Mouse (Mus musculus) cerebellum, adult 8-10 months (tissue): ENCODE data around the gene Slc30a7.

Experiments
- DNase-seq: peaks from one replicate; pipeline ENCODE4 v3.0.0; 2022

Gene Slc30a7

DNA sequence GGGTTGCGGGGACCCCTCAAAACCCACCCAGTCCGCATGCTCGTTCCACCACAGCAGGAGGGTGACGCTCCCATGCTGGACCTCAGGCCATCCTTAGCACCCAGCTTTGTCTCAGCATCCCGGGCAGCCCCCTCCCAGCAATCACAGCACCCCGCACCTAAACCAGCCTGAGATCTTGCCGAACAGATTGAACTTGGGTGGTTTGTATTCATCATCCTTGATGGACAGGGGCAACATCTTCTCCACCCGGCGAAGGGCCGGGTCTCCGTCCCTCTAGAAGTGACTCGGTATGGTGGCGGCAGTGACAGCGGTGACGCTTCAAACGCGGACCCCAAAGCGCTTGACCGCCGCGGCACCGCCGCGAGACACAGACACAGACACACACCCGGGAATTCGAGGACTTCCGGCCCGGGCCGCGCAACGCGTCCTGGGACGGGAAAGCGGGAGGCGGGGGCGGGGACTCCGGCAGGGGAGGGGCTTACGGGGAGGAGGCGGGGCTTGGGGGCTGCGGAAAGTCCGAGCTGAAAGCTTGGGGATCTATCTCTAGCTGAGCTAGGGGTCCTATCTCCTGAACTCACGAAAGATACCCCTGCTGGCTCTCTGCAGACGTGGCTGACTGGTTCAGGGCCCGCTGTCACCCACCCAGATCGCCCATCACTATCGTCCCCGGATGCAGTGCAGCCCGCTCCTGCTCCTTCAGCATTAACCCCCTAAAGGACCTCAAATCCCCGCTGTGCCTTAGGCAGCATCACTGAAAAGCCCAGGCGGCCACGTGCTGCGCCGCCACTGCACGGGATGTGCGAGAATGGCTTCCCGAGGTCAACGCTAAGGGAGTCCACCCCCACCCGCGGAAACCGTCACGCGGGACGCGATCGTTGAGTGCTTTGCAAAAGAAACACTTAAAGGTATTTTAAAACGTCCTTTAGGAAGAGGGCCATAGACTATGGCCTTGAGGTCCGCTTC, at the start of gene Slc30a7, which contains the start of gene Extl2:
Slc30a7 (minus strand) TSS at position 429 of the 963 bp plus-strand sequence.
Extl2 (plus strand) TSS at position 485 of the 963 bp plus-strand sequence.
- DNase-seq, result peak; percentile 79

DNA sequence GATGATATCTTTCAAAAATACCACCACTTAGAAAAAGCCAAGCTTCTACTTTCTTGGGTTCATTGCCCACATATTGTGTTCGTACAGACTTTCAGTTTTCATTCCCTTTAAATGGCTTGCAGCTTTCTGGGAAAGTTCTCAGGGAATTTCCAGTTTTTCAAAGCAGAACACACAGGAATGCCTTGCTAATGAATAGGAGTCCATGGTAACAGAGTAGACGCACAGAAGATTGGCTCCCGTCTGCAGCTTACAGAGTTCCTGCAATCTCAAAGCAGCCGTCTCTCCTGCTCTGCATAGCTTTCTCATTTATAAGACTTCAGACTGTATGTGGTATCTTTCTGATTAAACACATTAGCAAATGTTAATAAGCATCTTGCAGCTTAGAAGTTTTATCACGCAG, 39.8 kb upstream of the Slc30a7 start:
- no peak for DNase-seq

DNA sequence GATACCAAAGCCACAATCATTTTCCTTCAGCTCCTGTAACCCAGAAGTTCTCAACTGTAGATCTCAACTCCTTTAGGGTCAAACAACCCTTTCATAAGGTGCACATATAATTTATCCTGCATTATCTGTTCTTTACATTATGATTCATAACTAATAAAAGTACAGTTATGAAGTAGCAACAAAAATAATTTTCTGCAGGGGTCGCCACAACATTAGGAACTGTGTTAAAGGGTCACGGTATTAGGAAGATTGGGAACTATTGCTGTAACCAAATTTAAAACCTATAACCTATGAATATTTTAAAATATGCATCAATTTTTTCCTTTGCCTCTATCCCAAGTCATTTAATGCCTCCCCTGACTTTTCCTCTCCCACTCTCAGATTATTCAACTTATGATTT, 38.8 kb upstream of the Slc30a7 start:
- no peak for DNase-seq

DNA sequence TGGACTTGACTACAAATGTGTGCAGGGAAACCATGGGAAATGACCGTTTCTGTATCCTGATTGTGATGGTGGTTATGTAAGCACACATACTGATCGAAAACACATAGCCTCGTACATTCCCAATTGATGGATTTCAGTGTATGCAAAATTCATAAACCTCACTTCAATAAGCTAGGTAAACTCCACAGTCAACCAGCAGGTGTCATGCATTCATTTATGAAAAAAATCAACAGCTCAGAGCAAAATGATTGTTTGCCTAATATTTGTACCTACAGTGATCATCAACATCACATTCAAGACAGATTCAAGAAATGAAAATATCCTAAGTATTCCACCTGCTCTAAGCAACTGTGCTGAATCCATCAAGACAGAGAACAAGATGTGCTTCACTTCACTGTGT, 33.6 kb upstream of the Slc30a7 start:
- no peak for DNase-seq

DNA sequence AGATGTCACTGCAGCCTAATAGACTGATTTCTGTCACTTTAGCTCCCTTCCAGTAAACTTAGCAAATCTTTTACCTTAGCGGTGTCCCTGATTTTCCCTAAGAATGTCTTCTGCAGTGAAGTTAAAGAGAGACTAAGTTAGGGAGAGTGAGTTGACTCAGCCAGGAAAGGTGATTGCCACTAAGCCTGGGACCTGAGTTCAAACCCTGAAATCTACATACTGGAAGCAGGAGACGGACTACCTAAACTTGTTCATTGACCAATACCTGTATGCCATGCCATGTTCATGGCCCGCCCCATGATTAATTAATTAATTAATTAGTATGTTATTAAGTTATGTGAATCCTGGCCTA, 26.6 kb upstream of the Slc30a7 start:
- DNase-seq, result no peak

DNA sequence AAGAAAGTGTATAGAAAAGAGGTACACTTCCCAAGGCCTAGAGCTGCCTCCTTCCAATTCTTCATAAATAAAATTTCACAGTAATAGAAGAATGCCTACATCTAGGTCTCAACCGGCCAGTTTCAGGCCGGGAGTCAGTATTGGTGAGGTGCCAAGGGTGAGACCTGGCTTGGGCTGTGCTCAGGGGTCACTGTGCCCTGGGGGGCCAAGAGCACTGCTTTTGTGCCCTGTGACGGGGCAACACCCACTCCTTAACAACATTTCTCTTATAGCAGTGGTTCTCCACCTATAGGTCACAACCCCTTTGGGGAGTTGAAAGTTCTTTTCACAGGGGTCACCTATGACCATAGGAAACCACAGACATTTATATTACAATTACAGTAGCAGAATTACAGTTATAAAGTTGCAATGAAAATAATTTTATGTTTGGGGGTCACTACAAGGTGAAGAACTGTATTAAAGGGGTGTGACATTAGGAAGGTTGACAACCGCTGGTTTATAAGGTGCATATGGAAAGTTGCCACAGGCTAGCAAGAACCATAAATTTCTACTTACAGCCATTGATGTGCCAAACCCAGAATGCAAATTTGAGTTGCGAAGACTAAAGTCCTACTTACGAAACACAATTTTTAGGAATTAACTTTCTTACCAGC, 26.1 kb upstream of the Slc30a7 start:
- DNase-seq, result no peak

DNA sequence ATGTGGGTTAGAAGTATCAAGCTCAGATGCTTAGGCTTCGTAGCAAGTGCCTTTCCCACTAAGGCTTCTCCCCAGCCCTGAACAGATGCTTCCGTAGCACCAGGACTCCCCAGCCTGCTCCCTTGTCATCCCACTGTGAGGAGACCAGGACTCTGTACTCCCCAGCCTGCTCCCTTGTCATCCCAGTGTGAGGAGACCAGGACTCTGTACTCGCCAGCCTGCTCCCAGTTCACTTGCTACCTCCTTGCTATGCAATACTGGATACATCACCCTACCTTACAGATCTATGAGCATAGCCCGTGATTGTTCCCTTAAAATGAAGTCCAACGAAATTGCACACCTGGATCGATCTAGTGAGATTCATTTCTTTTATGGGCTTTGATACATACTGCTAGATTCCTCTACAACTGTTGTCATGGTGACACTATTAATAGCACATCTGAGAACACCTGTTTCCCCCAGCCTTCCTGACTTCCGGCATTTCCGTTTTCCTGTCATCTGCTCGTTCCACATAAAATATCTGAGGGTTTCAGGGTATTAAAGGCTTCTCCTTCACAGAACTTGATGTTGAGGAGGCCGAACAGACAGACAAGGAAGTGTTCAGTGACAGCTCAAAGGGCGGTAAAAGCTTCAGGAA, 23.1 kb upstream of the Slc30a7 start:
- no peak for DNase-seq

DNA sequence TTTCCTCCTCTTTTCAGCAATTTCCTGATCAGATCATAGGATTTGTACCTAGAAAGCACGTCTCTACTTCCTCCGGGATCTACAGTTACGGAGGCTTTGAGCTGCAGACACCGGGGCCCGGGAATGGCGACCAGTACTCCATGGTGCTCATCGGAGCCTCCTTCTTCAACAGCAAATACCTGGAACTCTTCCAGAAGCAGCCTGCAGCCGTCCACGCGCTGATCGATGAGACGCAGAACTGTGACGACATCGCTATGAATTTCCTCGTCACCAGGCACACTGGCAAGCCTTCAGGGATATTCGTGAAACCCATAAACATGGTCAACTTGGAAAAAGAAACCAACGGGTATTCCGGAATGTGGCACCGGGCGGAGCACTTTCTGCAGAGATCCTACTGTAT, 19.8 kb upstream of the Slc30a7 start:
- no peak for DNase-seq

DNA sequence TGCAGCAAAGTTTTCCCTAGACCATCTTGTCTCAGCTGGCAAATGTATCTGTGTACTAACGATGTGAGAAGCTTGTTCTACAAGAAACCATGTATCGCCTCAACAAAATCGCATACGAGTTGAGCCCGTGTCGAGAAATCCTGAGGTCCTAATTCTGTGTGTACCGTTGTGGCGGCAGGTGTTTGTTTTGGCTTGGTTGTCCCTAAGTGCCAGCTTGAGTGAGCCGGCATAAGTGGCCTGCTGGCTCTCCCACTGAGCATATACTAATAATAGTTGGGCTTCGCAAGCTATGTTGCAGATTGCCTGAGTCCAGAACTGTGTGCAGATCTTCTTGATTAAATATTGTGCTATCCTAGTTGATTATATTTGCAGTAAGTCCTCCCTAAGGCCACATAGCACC, 18.5 kb upstream of the Slc30a7 start:
- peak; percentile 75 for DNase-seq

DNA sequence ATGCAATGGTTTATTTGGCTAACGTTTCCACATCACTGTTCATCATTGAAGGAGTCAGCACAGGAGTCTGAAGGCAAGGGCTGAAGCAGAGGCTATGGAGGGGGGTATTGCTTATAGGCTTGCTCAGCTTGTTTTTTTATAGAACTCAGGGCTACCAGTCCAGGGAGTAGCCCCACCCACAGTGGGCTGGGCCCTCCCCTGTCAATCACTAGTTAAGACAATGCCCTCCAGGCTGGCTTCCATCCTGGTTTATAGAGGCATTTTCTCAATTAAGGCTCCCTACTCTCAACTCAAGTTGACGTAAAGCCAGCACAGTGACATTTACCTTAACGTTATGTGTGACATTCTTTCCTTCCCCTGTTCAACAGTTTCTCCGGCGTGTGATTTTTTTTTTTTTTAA, 17.5 kb upstream of the Slc30a7 start:
- no peak for DNase-seq

DNA sequence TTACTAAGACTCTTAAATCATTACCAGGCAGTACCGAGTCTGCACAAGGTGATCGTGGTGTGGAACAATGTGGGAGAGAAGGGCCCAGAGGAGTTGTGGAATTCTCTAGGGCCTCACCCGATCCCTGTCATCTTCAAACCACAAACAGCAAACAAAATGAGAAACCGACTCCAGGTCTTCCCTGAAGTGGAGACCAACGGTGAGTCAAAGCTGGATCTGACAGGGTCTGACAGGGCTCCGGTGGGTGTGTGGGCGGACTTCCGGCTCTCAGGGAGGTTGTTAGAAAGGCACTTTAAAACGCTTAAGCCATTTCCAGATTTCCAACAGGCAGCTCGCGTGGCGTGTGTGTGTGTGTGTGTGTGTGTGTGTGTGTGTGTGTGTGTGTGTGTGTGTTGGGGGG, 17.0 kb upstream of the Slc30a7 start:
- DNase-seq, result no peak

DNA sequence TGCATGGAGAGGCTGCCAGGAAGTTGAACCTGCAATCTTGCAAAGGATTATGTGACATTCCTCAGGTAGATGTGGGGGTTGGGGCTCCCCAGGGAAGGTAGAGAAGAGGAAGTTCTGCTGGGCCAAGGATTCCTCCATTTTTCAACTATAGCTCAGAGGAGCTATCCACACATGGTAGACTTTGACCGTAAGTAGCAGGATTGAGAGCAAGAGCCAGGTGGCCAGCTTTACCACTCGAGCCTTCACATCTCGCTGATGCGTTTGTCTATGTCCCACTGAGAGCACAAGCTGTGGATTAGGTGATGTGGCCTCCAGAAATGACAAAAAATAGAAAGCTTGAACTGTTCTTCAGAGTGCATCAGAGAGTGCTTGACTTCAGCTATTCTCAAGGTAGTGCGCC, 11.9 kb upstream of the Slc30a7 start:
- no peak for DNase-seq

DNA sequence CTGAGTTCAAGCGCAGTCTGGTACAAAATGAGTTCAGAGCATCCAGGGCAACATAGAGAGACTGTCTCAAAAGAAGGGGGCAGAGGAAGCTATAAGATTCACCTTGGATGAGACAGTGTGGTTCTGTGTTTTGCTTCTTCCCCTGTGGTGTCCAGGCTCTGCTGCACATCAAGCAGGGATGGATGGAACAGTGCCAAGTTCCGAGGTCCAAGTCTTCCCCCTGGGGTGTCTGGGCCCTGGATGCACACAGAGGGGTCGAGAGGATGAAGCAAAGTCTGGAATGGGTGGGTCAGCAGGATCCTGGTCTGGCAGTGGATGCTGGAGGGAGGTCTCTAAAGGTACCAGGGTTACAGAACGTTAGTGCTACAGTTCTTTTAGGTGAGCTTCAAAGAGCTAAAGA, 11.4 kb upstream of the Slc30a7 start:
- DNase-seq, result no peak

DNA sequence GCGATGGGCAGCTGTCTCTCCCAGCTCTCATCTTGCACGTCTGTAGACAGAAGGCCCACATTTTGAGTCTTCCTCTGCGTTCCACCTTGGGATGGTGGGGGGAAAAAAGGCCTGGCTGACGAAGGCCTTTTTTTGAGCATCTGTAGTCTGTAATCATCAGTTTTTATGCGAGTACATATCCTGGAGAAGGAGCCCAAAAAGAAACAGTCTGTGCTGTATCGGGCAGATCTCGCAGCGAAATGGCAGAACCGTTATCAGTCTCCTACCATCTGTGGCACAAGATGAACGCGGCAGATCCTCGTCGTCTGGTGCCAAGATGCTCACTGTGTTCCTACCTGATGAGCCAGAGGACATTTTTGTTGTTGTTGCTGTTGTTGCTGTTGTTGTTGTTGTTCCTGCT, 8.9 kb upstream of the Slc30a7 start:
- peak; percentile 65 for DNase-seq

DNA sequence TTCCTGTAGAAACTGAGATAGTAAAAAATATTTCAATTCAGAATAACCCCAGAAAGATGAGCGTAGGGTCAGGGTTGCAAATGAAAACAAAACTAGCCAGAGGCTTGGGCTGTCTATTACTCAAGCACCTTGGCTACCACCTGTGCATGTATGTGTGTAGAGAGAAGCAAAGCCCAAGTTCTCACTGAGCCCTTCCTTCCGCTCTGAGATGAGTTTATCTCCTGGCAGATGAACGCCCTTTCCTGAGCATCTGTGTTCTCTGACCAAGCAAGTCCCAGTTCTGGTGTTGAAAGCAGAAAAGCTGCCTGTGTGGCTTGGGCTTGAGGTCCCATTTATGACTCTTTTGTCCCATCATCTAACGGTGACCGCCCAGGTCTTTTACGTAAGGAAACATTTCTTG, 7.7 kb upstream of the Slc30a7 start:
- DNase-seq, result no peak

DNA sequence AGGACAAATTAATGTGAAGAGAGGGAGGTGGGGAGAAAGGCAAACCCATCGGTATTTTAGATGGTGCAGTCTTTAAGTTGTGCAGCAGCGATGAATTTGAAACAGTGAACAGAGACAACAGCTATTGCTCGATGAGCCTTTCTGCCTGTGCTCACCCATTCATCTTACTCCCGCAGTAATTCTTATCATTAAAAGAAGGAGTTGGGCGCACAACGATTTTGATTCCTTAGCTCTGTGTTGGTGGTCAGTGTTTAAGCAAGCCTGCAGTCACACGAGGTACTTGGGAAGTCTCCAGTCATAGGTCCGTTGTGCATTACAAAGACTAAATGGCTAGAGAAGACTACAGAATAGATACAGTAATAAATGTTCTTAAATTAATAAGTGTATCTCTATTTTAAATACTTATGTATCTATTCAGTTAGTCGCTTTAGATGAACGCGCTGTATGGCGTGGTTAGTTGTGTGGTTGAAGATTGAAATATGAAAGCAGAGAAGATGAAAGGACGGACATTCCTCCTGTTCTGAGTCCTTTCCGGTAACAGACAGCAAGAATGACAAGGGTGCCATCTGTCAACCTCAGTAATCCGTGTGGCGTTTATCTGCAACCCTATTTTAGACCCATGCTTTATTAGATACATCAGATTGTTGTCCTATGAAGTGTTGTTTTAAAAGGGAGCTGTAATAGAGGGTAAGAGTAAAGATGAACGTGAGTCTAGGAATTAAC, 2.6 kb upstream of the Slc30a7 start:
- no peak for DNase-seq

DNA sequence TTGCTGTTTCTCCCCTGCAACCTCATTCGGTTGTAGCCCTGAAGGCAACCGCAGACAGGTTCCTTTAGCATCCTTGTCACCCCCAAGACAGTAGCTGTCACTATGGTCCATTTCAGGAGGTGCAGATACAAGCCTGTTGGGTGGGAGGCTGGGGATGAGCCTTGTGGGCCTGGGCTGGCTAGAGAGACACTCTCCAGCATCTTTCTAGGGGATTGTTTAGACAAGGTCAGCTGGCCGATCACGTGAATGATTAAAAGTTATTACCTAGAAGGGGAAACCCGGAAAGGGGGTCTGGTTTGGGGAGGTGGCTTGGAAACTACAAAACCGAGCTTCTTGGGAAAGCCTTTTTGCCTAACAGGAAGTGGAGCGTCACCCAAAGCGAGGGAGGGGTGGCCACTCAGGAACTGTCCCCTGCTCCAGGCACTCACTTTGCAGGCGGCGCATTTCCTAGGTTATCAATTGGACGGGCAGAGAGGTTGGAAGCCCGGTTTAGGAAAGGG, 785 bp upstream of the Slc30a7 start:
- peak; percentile 82 for DNase-seq

DNA sequence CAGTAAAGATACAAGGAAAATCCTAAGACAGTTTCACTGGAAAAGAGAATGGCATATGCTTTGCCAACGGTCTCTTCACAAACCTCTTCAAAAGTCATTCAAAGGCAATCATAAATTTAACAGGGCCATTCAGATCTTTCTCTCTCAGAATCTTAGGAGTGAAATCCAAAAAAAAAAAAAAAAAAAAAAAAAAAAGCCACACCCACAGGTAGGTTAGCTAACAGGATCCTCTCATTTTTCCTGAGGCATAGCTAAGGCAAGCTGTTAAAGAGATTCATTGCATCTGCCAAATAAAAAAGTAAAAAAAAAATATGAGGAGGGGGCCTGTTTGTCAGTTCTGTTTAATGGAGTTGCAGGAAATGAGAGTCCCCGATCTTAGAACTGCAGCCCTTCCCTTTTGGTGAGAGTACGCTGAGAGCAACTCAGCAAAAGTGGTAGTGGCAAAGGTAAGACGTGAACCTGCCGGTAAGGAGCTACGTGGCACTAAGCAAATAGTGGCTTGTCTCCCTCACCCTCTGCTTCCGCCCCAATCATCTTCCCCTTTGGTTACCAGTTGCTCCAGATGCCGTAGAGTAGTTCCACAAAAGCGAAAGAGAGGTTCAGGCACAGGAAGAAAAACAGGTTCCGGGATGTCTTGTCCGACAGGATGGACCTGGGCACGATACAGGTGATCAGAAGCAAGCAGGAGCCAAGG, 775 bp downstream of the Slc30a7 start:
- DNase-seq, result no peak

DNA sequence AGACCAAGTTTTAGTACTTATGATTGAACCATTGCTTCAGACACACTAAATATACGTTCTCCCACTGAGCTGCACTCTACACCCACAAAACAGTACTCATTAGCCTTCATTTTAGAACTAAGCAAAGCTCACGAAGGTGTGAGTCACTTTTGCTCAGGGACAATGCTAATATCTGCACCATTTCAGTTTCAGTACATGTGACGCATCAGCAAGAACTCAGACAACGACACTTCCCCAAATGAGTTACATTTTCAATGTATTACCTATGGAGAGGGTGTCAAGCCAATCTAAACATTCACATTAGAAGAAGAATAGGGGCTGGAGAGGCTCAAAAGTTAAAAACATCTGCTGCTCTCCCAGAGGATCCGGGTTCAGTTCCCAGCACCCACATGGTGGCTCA, 10.3 kb downstream of the Slc30a7 start:
- DNase-seq, result no peak

DNA sequence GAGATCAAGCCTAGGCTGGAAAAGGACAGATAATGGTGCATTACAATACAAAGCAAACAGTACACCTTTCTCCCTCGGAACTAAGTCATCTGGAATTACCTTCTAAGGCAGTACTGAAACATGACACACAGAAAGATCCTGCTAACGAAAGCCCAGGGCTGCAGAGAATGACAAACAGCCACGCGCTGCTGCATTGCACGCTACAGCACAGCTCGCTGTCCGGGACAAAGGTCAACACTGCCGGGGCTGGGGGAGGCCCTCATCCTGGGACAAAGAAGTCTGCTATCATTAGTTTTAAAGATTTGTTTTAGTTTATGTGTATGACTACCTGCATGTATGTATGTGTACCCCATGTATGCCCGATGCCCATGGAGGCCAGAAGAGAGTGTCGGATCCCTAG, 14.2 kb downstream of the Slc30a7 start:
- DNase-seq, result no peak

DNA sequence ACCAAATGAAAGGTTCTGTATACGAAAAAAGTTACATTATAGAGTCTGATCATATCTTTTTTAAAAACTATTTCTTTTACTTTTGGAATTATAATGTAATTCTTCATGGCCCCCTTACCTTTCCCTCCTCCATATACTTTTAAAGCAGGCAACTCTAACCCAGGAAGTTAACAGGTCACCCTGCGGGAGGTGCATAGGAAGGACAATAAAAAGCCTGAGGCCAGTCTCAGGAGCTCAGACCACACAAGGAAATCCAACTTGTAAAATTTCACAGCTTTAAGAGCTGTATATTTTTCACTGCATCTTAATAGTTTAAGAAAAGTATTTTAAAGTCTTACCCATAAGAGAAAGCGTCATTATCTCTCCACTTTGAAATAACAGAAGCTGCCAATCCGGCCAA, 14.6 kb downstream of the Slc30a7 start:
- DNase-seq, result no peak

DNA sequence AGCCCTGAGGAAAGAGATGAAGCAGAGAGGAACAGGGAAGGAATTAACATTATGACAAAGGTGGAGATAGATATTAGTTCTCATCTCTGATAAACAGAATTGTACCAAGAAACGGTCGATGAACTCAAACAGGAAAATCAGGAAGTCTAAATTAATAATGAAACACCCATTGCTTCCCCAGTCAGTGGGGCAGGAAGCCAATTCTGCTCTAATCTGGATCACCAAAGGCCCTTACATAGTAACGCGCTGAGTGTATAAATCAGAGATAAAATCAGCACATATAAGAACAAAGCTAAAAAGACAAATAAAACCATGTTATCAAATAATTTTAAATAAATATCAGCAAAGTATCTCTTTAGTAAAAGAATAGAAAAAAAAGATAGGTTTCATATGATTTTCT, 15.1 kb downstream of the Slc30a7 start:
- DNase-seq, result no peak
